Mouse (Mus musculus): Measurements from ENCODE around the gene Sh3gl3. TPM values are rescaled to one million over a fixed set of nuclear protein-coding genes. Genes with fewer than 3 reads are reported as not detected.

Gene Sh3gl3
- polyA plus RNA-seq, 1 experiment from 2014 or later = 13.7 TPM

DNA sequence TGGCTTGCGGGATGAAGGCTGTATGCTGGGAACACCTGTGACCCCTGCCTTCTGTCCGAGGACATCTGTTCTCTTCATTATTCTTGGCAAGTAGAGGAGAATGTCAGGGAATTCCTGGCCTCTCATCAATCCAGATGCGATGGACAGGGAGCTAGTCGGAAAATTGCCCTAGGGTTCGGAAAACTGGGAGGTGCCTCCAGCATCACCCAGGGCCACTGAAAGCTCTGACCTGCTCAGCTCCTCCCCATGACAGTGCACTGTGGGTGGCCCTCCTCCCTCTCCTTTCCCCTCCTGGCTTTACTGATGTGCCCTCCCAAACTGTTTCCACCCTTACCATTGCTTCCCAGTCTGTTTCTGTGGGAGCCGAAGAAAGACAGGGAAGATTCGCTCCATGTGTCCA lies 29.5 kb downstream of the Sh3gl3 start:
- H3K27me3 ChIP-seq = no peaks in the 10 kb centered on the region
- no peaks in the 10 kb centered on the region for H3K36me3 ChIP-seq
- H3K4me3 ChIP-seq (replicated peaks) = no peak overlapping the region
- no peak overlapping the region for H3K9ac ChIP-seq
- H3K9me3 ChIP-seq (replicated peaks) = no peaks in the 10 kb centered on the region
- no peak overlapping the region for H3K4me2 ChIP-seq
- no peak overlapping the region; the same call in 1 of the 2 replicates for H3K27ac ChIP-seq
- H3K4me1 ChIP-seq = peaks cover 21% of the 10 kb centered on the region
- WGBS = 44% methylated on average over 7 of the region's 7 CpGs
- ATAC-seq (replicated peaks; ENCODE audit: low FRiP score) = no peak

DNA sequence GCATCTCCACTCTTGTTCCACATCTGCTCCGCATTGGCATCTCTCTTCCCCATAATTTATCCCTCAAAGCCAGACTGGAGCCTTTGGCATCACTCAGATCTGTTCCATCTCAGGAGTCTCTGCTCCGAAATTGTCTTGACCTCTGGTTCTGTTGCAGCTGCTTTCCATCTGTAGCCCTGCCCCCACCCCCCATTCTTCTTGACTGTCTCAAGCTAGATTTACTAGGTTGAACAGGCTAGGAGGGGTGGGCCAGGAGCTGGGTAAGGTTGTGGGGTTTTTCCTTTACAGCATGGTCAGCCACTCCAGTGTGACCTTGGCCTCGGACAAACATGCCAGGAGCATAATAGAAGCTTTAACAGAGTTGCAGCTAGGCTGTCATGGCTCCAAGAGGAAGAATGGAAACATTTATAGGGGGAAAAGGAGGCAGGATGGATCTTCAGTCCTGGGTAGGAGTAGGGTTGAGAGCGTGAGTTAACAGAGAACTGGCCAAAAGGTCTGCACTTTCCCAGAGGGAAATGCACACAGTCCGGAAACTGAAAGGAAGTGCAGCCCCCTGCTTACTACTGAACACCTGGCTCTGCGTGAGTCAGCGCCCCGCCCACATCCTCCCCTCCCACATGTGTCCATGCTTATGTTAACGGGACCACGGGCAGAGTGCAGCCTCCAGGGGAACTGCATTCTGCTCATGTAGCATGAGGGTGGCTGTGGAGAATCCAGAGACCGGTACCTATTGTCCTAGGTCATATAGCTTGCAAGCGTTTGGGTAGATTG lies 30.6 kb downstream of the Sh3gl3 start:
- peak overlapping the region; percentile 66 for H3K27ac ChIP-seq

DNA sequence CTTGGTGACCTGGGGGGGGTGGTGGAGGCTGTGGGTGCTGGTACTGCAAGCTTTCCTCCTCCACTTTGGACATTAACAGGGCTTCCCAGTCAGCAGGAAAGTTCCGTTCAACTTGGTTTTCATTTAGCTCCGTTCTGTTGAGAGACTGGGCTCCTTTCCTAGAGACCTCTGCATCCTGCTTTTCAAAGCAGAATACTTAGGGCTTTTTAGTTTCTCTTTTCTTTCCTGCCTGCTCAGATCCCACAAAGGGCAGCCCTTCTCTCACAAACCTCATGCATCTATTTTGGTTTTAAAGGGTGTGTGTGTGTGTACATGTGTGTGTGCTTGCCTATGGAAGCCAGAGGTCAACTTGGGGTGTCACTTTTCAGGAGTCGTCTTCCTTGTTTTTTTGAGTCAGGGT lies 31.3 kb downstream of the Sh3gl3 start:
- ATAC-seq (replicated peaks; ENCODE audit: low FRiP score) = no peak
- Histone ChIP-seq H3K9ac (no peak overlapping the region), H3K27me3 (no peaks in the 10 kb centered on the region), H3K27ac (peak overlapping the region; percentile 29; the same call in 1 of the 2 replicates), H3K9me3 (replicated peaks) (no peaks in the 10 kb centered on the region), H3K36me3 (no peaks in the 10 kb centered on the region), H3K4me2 (peak overlapping the region; percentile 31), H3K4me1 (peaks cover 21% of the 10 kb centered on the region), H3K4me3 (replicated peaks) (no peak overlapping the region)
- WGBS = 61% methylated on average over 3 of the region's 3 CpGs

More for the DNA sequence above, 30.6 kb downstream of the Sh3gl3 start:
- no peaks in the 10 kb centered on the region for H3K9me3 ChIP-seq (replicated peaks)
- H3K27me3 ChIP-seq = no peaks in the 10 kb centered on the region
- H3K4me3 ChIP-seq (replicated peaks) = no peak overlapping the region
- WGBS = 10% methylated on average over 12 of the region's 12 CpGs
- H3K4me1 ChIP-seq = peaks cover 21% of the 10 kb centered on the region
- ATAC-seq (replicated peaks; ENCODE audit: low FRiP score) = peak; percentile 78
- H3K4me2 ChIP-seq = peak overlapping the region; percentile 31
- no peaks in the 10 kb centered on the region for H3K36me3 ChIP-seq
- no peak overlapping the region for H3K9ac ChIP-seq

DNA sequence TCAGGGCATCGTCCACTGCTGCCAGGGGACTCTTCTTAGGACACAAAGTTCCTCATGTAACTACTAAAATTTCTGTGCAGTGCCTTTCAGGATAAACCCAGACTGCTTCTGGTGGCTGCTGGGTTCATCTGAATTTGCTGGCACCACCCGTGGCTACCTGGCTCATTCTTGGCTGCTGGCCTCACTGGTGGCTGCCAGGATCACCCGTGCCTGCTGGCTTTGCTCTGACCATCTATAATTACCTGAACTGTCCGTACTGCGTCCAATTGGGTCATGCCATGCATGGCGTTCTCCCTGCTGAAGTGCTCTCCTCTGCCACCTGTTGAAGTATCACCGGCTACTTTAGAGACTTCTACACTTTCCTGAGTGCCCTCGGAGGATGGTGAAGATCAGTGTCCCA lies 33.1 kb downstream of the Sh3gl3 start:
- no peaks in the 10 kb centered on the region for H3K9me3 ChIP-seq (replicated peaks)
- H3K4me2 ChIP-seq = no peak overlapping the region
- H3K9ac ChIP-seq = no peak overlapping the region
- no peak overlapping the region for H3K27ac ChIP-seq
- H3K27me3 ChIP-seq = no peaks in the 10 kb centered on the region
- no peaks in the 10 kb centered on the region for H3K36me3 ChIP-seq
- H3K4me3 ChIP-seq (replicated peaks) = no peak overlapping the region
- ATAC-seq (replicated peaks; ENCODE audit: low FRiP score) = no peak
- H3K4me1 ChIP-seq = peaks cover 21% of the 10 kb centered on the region
- WGBS = 90% methylated on average over 8 of the region's 8 CpGs

DNA sequence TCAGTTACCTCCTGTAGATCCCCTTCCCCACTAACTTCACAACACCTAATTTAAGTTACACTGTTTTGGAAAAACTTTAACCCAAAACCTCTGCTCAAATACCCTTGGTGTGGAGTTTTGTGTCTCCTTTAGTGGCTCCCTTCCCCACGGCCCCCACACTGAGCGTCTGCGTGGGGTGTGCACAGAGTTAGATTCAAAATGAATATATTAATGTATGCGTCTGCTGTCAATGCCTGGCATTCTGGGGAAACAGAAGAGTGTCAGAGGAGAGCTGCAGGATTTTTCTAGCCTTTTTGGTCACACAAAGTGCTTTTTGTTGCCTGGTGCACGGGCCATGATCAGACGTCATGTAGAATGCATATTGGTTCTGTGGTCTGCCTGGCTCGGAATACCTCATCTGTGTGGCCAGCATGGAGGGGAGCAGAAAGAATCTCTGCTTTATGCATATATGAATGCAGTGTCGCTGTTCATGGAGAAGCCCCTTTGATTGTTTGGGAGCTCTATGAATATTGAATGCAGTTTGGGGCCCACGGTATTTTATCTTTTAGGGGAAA lies 47.8 kb downstream of the Sh3gl3 start:
- no peaks in the 10 kb centered on the region for H3K36me3 ChIP-seq
- H3K4me1 ChIP-seq = peaks cover 19% of the 10 kb centered on the region
- no peak overlapping the region for H3K4me2 ChIP-seq
- no peak overlapping the region for H3K27ac ChIP-seq
- no peaks in the 10 kb centered on the region for H3K27me3 ChIP-seq
- 88% methylated on average over 9 of the region's 9 CpGs for WGBS
- no peak for ATAC-seq (replicated peaks; ENCODE audit: low FRiP score)
- no peak overlapping the region for H3K4me3 ChIP-seq (replicated peaks)
- H3K9ac ChIP-seq = no peak overlapping the region
- H3K9me3 ChIP-seq (replicated peaks) = no peaks in the 10 kb centered on the region

DNA sequence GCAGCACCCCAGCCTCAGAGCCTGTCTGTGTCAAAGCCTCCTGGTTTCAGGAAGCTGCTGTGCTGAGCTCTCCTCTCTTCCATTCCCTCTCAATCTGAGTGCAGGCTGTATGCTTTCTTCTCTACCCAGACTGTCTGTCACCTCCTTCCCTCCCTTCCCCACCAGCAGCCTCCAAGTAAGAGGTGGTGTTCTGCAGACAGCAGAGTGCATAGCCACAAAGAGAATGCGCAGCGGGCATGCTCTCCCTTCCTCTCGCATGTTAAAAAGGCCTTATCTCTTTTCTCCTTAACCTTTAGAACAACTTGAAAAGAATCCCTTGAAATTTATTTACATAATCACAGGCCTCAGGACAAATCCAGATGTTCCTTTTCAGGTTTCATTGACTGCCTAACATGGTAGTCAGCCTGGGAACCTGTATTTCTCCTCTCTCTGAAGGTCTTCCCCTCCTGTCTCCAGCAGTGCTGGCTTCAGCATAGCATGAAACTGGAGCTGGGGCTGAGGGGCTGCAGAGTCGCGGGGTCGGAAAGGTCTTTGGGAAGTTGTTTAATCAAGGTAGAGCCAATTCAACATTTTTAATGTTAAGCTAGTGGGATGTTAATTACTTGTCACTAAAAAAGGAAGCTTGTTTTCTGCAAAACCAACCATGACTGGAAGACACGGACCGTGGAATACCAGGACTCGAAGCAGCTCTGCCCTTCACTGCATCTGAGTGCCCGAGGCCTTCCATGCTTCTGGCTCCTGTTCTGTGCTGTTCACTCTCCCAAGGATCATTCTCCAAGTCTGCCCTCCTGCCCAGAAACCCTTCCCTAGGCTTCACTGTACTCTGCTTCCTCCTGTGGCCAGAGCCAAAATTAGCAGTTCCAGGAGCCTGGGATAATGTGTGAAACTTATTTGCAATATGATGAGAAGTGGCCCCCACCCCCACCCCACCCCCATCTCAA lies 50.5 kb downstream of the Sh3gl3 start:
- H3K9ac ChIP-seq = no peak overlapping the region
- H3K27ac ChIP-seq = peak overlapping the region; percentile 72
- 0 out of 2 replicates have a peak overlapping the region, but pooled peaks have one; percentile 5 for H3K4me2 ChIP-seq
- no peak overlapping the region for H3K4me3 ChIP-seq (replicated peaks)
- 15% methylated on average over 10 of the region's 10 CpGs for WGBS
- H3K36me3 ChIP-seq = no peaks in the 10 kb centered on the region
- H3K27me3 ChIP-seq = no peaks in the 10 kb centered on the region
- peaks cover 19% of the 10 kb centered on the region for H3K4me1 ChIP-seq
- peak; percentile 89 for ATAC-seq (replicated peaks; ENCODE audit: low FRiP score)
- H3K9me3 ChIP-seq (replicated peaks) = no peaks in the 10 kb centered on the region

DNA sequence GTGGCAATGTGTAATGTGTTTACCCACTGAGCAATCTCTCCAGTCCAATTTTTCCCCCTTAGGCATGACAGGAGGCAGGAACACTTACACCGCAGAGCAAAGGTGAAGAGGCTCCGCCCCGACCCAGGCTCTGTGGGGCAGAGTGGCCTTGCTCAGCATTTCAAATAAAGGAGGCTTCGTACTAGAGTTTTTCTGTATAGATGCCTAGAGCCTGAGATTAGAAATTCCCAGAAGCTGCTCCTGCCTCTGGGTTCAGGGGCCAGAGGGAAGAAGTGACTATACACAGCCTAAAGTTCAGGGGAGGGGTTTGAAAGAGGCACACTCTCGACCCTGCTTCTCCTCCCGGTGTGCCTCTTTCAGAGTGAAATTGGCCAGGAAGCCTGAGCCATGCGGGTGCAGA lies 59.6 kb downstream of the Sh3gl3 start:
- H3K36me3 ChIP-seq = no peaks in the 10 kb centered on the region
- no peak overlapping the region for H3K4me3 ChIP-seq (replicated peaks)
- H3K4me2 ChIP-seq = no peak overlapping the region
- H3K9me3 ChIP-seq (replicated peaks) = no peaks in the 10 kb centered on the region
- peak overlapping the region; percentile 29; the same call in 1 of the 2 replicates for H3K27ac ChIP-seq
- 55% methylated on average over 7 of the region's 7 CpGs for WGBS
- H3K4me1 ChIP-seq = peaks cover 23% of the 10 kb centered on the region
- no peak overlapping the region for H3K9ac ChIP-seq
- ATAC-seq (replicated peaks; ENCODE audit: low FRiP score) = no peak
- no peaks in the 10 kb centered on the region for H3K27me3 ChIP-seq

DNA sequence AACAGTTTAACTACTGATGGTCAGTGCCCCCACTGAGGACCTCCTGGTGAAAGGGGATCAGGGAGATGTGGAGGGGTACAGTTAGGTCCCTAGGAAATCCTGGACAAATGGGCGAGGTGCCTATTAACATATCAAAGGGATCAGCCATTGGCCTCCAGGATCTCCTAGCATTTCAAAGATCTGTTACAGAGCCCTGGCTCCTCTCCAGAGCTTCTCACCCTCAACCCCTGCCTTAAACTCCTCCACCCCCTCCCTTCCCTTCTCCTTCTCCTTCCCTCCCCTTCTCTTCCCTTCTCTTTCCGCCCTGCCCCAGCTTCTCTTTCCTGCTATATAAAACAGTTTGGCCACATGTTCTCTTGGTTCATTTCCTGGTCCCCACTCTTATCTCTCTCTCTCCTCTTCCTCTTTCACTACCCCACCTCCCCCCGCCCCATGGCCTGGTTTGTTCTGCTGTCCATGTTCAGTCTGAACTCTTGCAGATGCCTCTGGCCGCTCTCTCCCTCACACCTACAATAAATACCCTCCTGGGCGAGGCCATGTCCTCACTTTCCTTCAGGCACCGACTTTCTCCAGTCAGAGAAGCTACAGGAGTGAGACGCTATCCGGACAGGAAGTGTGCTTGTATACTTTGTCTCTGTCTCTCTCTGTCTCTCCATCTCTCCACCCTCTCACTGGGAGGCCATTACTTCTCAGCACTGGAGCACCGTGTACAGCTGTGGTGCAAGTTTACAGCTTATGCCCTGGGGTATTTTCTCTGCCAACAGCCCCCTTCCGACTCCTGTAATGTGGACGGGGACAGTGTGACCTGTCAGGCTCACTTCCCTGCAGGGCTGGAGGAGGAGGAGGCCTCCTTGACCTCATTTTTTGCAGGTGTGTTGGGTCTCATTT lies 60.6 kb downstream of the Sh3gl3 start:
- Histone ChIP-seq H3K36me3 (no peaks in the 10 kb centered on the region), H3K4me1 (peaks cover 23% of the 10 kb centered on the region), H3K4me3 (replicated peaks) (no peak overlapping the region), H3K27me3 (no peaks in the 10 kb centered on the region), H3K27ac (no peak overlapping the region), H3K9me3 (replicated peaks) (no peaks in the 10 kb centered on the region), H3K4me2 (no peak overlapping the region), H3K9ac (no peak overlapping the region)
- peak; percentile 38; the same call in 1 of the 2 replicates for ATAC-seq (replicated peaks; ENCODE audit: low FRiP score)
- 28% methylated on average over 11 of the region's 11 CpGs for WGBS

DNA sequence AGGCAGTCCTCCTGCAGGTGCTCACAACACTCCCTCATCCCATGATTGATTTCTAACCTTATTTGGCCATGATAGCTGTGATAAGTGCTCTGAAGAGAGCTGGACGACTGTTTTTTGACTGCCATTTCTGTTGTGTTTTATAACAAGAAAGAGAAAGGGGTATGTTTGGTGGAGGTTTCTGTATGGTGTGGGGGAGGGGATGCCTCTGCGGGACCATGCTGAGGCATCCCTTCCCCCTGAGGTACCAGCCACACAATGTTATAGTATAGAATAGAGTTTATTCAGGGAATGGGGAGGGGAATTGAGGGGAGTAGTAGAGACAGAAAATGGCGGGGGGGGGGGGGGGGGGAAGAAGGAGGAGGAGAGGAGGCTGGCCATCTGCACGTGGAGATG lies 61.3 kb downstream of the Sh3gl3 start:
- Histone ChIP-seq H3K4me1 (peaks cover 23% of the 10 kb centered on the region), H3K9me3 (replicated peaks) (no peaks in the 10 kb centered on the region), H3K4me3 (replicated peaks) (no peak overlapping the region), H3K27ac (no peak overlapping the region), H3K4me2 (no peak overlapping the region), H3K27me3 (no peaks in the 10 kb centered on the region), H3K36me3 (no peaks in the 10 kb centered on the region), H3K9ac (no peak overlapping the region)
- no peak for ATAC-seq (replicated peaks; ENCODE audit: low FRiP score)
- 38% methylated on average over 3 of the region's 4 CpGs for WGBS

DNA sequence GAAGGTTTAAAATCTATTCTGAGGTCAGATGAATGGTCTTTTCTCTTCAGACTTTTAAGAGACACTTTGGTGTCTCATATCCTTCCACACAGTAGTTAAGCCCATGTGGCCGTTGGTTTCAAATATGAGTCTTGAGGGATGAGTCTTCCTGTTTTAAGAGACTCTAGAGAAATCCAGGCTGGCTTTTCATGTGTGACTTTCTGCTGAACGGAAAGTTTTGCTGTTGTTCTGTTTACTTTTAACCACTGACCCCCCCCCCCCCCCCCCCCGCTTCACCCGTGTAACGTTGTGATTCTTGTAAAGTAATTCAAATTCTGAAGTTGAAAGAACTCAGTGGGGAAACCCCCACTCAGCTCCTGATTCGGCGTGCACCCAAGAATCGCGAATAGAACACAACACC lies 61.8 kb downstream of the Sh3gl3 start:
- 74% methylated on average over 9 of the region's 9 CpGs for WGBS
- H3K9ac ChIP-seq = no peak overlapping the region
- H3K27me3 ChIP-seq = no peaks in the 10 kb centered on the region
- peaks cover 27% of the 10 kb centered on the region for H3K4me1 ChIP-seq
- H3K4me2 ChIP-seq = no peak overlapping the region
- no peaks in the 10 kb centered on the region for H3K9me3 ChIP-seq (replicated peaks)
- H3K27ac ChIP-seq = no peak overlapping the region
- H3K36me3 ChIP-seq = no peaks in the 10 kb centered on the region
- ATAC-seq (replicated peaks; ENCODE audit: low FRiP score) = no peak
- H3K4me3 ChIP-seq (replicated peaks) = no peak overlapping the region

DNA sequence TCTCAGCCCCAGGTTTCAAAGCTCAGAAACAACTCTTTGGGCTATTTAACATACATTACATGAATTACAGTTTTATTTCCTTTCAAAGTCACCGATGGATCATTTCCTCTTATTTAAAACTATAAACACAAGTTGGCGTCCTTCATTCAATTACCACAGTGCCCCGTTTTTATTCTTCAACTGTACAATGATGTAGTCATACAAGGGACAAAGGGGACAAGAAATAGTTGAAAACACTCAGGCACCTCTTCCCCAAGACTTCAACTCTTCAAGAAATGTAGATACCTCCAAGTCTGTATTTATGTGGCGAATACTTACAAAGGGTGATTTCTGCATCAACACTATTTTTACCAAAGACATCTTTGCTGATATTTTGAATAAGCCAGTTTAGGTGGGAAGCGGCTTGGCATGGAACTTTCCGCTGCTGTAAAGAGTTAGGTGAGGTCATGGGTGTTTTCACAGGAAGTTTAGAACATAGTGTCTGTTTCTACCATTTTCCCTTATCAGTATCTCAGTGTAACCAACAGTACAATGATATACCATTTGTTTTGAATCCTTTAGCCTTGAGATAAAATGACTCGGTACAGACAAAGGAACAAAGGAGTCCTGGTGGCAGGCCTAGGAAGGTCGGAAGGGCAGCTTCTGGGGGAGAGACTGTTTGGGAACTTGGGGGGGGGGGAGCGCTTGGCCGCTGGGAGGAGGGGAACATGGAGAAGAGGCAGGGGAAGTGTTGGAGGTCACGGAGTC lies 62.7 kb downstream of the Sh3gl3 start:
- Histone ChIP-seq H3K9me3 (replicated peaks) (no peaks in the 10 kb centered on the region), H3K4me2 (no peak overlapping the region), H3K4me3 (replicated peaks) (no peak overlapping the region), H3K4me1 (peaks cover 29% of the 10 kb centered on the region), H3K27ac (no peak overlapping the region), H3K27me3 (no peaks in the 10 kb centered on the region), H3K9ac (no peak overlapping the region), H3K36me3 (no peaks in the 10 kb centered on the region)
- ATAC-seq (replicated peaks; ENCODE audit: low FRiP score) = no peak
- 70% methylated on average over 10 of the region's 11 CpGs for WGBS
